Mouse (Mus musculus) E14TG2a.4 (cell line): ENCODE data around the gene Mogs.

Experiments
- CTCF ChIP-seq: conservative IDR thresholded peaks from 2 replicates; pipeline ENCODE4 v1.5.1; 2014; ENCODE audit warnings: low read length
- NANOG ChIP-seq: IDR thresholded peaks from 2 replicates; pipeline ENCODE4 v1.6.1; 2014; ENCODE audit warnings: borderline replicate concordance, low read length, mixed read lengths

GRCm38 (mm10) chr6:83166243-83166630 is 50.9 kb downstream of the Mogs start:
- no peak for TF ChIP-seq CTCF
- no peak for TF ChIP-seq NANOG
